Mouse (Mus musculus): ENCODE measurements at regions not wholly inside any gene's neighbourhood (a gene's known extent, or its start where the extent isn't known, plus 50 kb on each side); places are given as distances from the start of the nearest gene placed in this dataset.

DNA sequence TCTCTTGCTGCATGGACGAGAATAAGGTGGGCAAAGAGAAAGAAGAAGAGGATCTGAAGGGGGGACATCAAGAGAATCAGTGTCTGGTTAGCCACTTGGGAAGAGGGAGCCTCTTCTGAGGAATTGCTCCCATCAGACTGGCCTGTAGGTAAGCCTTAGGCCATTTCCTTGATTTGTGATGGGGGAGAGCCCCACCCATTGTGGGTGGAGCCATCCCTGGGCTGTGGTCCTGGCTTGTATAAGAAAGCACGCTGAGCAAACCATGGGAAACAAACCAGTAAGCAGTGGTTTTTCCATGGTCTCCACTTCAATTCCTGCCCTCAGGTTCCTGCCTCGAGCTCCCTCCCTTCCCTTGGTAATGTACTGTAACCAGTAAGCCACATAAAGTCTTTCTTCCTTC lies 57.7 kb upstream of the Sez6l start:
- DNase-seq = no peak

DNA sequence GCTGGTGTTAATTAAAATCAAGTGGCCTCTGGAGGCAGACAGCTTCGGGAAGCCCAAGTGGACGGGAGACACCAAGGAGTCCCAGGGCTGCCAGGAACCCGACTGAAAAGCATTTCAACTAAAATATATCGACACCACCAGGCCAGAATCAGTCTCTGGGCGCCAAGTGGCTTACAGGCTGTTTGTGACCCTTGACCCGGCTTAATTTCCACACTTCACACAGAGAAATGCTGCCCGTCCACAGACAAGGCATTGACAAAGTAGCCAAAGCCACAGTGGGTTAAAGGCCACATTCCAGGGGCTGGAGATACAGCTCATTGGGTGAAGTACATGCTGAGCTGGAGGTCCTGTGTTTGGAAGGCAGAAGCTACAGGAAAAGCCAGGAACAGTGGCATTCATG lies 54.8 kb upstream of the Sez6l start:
- peak; percentile 59 for DNase-seq

DNA sequence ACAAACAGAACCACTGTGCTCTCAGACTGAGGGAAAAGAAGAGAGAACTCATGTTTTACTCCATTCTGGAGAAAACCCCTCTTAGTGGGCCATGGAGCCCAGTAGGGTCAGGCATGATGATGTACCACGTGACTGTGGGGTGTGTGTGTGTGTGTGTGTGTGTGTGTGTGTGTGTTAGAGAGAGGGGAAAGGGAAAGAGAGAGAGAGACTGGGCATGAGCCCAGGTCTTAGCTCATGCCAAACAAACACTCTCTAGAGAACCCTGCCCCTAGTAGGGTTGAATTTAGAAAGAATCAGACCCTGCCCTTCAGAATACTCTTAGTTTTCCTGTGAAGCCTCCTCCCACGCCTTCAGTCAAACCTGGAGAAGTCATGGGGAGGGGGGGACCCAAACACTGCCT lies 52.7 kb upstream of the Sez6l start:
- DNase-seq = peak; percentile 37

DNA sequence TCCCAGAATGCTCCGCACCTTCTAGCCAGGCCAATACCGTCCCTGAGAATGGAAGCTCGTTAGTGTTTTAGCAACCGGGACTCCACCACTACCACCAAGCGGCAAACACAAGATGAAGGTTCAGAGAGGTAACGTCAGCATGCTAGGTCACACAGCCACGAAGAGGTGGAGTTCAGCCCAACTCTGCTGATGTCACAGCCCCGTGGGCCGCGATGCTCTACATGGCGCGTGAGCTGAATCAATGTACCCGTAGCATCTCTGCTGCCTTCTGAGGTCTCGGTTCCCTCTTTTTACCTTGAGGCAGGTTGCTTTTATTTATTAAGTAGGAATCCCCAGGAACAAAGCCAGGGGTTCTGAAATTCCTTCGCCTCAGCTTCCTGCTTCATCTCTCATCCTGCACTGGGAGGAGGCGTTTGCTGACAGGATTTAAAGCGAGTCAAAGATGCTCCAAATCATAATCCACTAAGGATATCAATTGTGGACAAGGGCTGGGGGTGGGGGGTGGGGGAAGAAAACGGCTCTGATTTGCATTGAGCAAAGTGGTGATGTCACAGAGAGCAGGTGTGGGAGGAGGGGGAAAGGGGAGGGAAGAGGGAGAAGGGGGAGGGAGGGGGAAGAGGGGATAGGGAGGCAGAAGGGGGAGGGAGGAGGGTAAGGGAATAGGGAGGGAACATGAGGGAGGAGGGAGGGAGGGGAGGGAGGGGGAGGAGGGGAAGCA lies 51.2 kb upstream of the Sez6l start:
- DNase-seq = no peak

DNA sequence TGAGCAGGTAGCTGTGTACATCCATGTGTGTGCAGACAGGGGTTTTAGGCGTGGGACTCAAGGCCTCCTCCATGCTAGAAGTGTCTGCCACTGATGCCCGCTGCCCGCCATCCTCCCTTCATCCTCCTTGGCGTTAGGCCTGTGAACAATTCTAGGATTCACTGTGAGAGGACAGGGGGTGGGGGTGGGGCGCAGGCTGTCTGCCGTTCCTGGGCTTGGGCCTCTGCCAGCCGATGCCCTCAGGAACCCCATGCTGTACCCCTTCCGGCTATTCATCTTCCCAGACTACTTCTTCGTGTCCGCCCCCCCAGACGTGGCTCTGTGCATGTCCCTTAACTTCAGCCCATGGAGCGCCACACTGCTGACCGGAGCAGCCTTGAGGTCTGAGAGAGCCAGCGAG lies 50.3 kb upstream of the Sez6l start:
- no peak for DNase-seq
